Mouse (Mus musculus) E14TG2a.4 (cell line): Measurements from ENCODE around the gene Rbms3.
A peak's percentile ranks its signal among the peaks of the same experiment; 100 is the strongest.

Experiments
- H3K27me3 ChIP-seq: 2 replicates; pipeline ENCODE4 v1.6.1; 2014; ENCODE audit warnings: low read length, control low read depth; ENCODE audit not compliant: insufficient read depth
- H3K36me3 ChIP-seq: 2 replicates; pipeline ENCODE4 v1.6.1; 2014; ENCODE audit warnings: low read length, control low read depth; ENCODE audit not compliant: insufficient read depth
- H3K4me1 ChIP-seq: replicated peaks from 2 replicates; pipeline ENCODE4 v1.6.1; 2014; ENCODE audit warnings: low read depth, low read length, control low read depth
- H3K4me3 ChIP-seq: replicated peaks from 2 replicates; pipeline ENCODE4 v1.5.1; 2014; ENCODE audit warnings: mild to moderate bottlenecking, low read length
- H3K9me3 ChIP-seq: 2 replicates; pipeline ENCODE4 v1.6.1; 2014; ENCODE audit warnings: low read length, control low read depth
- CTCF ChIP-seq: conservative IDR thresholded peaks from 2 replicates; pipeline ENCODE4 v1.5.1; 2014; ENCODE audit warnings: low read length
- NANOG ChIP-seq: IDR thresholded peaks from 2 replicates; pipeline ENCODE4 v1.6.1; 2014; ENCODE audit warnings: borderline replicate concordance, low read length, mixed read lengths
- POU5F1 ChIP-seq: IDR thresholded peaks from 2 replicates; pipeline ENCODE4 v1.6.1; 2014; ENCODE audit warnings: low read length, borderline replicate concordance

Gene Rbms3

GRCm38 (mm10) chr9:116857861-116858595 is 771.7 kb downstream of the Rbms3 start:
- Histone ChIP-seq H3K9me3 (no peaks in the 10 kb centered on the region), H3K27me3 (no peaks in the 10 kb centered on the region), H3K36me3 (no peaks in the 10 kb centered on the region), H3K4me1 (no peaks in the 10 kb centered on the region), H3K4me3 (no peak overlapping the region)
- TF ChIP-seq CTCF (no peak), POU5F1 (no peak), NANOG (no peak)

DNA sequence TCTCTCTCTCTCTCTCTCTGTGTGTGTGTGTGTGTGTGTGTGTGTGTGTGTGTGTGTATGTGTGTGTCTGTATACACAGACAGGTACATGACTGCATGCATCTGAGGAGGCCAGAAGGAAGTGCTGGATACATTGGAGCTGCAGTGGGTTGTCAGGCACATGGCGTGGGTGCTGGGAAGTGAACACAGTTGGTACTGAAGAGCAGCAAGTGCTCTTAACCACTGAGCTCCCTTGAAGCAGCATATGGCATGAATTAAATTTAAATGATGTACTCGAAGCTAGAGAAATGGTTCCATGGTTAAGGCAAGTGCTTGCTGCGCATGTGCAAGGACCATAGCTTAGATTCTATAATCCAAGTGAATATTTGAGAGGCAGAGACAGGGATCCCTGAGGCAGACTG is 772.6 kb downstream of the Rbms3 start:
- no peaks in the 10 kb centered on the region for H3K36me3 ChIP-seq
- no peak overlapping the region for H3K4me3 ChIP-seq
- H3K4me1 ChIP-seq, result no peaks in the 10 kb centered on the region
- peaks cover under 1% of the 10 kb centered on the region; the same call in 1 of the 2 replicates for H3K9me3 ChIP-seq
- H3K27me3 ChIP-seq, result no peaks in the 10 kb centered on the region
- TF ChIP-seq CTCF, result no peak
- TF ChIP-seq POU5F1, result no peak
- no peak for TF ChIP-seq NANOG

GRCm38 (mm10) chr9:116855744-116856143 is 774.0 kb downstream of the Rbms3 start:
- no peak for TF ChIP-seq CTCF
- TF ChIP-seq NANOG, result no peak
- TF ChIP-seq POU5F1, result no peak
- Histone ChIP-seq H3K9me3 (peaks cover 3% of the 10 kb centered on the region), H3K4me1 (no peaks in the 10 kb centered on the region), H3K27me3 (no peaks in the 10 kb centered on the region), H3K4me3 (no peak overlapping the region), H3K36me3 (no peaks in the 10 kb centered on the region)

DNA sequence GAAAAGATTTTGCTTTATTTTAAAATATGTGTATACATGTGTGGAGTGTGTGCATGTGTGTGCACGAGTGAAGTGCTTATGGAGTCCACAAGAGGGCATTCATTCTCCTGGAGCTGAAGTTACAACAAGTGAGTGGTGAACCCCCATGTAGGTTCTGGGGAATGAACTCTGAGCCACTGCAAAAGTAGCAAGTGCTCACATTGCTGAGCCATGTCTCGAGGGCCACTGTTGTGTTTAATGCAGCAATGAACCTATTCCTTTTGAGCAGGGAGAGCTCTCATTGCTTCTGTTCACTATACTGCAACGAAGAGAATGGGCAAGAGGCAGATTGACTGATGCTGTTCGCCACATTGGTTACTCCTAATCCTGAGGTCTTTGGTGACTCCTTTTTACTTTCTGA is 780.8 kb downstream of the Rbms3 start:
- no peaks in the 10 kb centered on the region for H3K27me3 ChIP-seq
- no peaks in the 10 kb centered on the region for H3K4me1 ChIP-seq
- H3K4me3 ChIP-seq, result no peak overlapping the region
- peaks cover 3% of the 10 kb centered on the region for H3K9me3 ChIP-seq
- H3K36me3 ChIP-seq, result no peaks in the 10 kb centered on the region
- TF ChIP-seq NANOG (no peak), CTCF (0 out of 2 replicates have a peak, but pooled peaks have one; percentile 8)

- H3K9me3 ChIP-seq, result peaks cover 3% of the 10 kb centered on the region
- no peak overlapping the region for H3K4me3 ChIP-seq
- H3K27me3 ChIP-seq, result no peaks in the 10 kb centered on the region
- no peak for TF ChIP-seq NANOG
- no peak for TF ChIP-seq POU5F1
- TF ChIP-seq CTCF, result no peak
- no peaks in the 10 kb centered on the region for H3K4me1 ChIP-seq
- no peaks in the 10 kb centered on the region for H3K36me3 ChIP-seq
Observed at GRCm38 (mm10) chr9:116848166-116848565, 781.5 kb downstream of the Rbms3 start.

DNA sequence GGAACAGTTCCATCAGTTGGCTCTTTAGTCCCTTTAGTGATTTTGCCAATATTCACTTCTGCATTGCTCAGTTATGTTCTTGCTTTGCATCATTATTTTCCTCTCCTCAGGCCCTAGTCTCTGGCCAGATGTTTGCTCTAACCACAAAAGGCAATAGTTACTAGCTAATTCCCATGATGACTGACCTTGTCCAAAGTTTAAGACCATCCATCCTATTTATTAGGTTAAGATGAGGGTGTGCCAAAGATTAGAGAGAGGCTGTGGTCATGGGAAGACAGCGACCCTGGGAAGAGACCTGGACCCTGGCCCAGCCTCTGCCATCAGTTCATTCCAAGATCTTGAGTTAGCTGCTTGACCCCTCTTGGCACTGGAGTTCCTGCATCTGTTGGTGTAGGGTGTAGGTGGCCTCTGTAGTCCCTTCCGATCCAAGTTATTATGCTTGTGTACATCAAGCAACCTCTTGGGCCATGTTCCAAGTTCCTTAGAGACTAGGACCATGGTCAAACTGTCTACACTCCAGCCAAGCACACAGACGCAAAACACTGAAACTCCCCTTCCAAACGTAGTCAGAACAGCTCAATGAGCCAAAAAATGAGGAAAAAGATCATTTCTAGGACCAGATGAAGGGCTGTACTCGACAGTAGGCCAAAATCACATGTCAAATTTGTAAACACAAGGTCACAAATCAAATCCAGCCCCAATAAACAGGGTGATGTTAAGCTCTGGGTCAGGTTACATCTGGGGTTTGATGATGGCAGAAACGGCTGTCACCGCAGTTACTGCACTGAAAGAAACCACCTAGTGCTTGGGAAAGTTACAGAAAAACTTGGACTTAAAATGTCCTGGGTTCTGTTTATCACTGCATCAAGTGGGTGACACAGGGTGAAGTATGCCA is 782.2 kb downstream of the Rbms3 start:
- Histone ChIP-seq H3K9me3 (peaks cover 3% of the 10 kb centered on the region), H3K36me3 (no peaks in the 10 kb centered on the region), H3K4me3 (no peak overlapping the region), H3K27me3 (no peaks in the 10 kb centered on the region), H3K4me1 (no peaks in the 10 kb centered on the region)
- no peak for TF ChIP-seq NANOG
- no peak for TF ChIP-seq CTCF
- TF ChIP-seq POU5F1, result no peak

DNA sequence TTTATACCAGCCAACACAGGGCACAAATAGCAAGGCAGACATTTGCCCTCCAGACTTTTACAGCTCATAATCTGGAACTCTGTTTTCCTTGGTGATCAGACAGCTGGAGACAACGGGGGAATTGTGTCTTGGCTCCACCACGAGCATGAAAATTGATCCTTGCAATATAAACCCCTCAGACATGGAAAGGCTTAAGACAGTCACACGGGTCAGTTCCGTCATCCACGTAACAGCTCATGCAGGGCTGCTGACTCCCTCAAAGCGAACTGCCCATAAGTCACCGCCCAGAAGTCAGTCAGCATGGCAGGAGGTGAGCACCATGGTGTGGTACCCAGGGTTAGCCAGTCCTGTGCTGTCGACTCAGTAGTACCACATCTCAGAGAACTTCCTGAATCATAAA is 794.8 kb downstream of the Rbms3 start:
- Histone ChIP-seq H3K4me3 (no peak overlapping the region), H3K36me3 (no peaks in the 10 kb centered on the region), H3K4me1 (no peaks in the 10 kb centered on the region), H3K27me3 (no peaks in the 10 kb centered on the region), H3K9me3 (no peaks in the 10 kb centered on the region; the same call in 1 of the 2 replicates)
- TF ChIP-seq POU5F1, result no peak
- no peak for TF ChIP-seq NANOG
- no peak for TF ChIP-seq CTCF

DNA sequence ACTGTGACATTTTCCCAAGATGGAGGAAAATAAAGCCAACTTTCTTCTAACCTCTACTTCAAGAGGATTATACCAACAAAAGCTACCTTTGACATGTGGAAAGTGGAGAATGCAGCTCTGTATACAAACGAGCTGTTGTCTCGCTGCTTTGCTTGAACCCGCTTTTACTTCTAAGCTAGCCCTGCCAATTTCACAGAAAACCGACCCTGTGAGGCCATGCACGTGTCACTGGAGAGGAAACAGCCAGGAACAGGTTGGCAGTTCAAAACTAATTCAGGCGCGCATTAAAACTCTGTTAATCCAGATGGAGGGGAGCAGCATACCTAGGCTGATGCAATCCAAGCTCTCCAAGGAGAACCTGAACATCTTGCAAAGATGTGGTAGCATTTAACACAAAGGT is 796.0 kb downstream of the Rbms3 start:
- Histone ChIP-seq H3K9me3 (no peaks in the 10 kb centered on the region; the same call in 1 of the 2 replicates), H3K4me1 (no peaks in the 10 kb centered on the region), H3K4me3 (no peak overlapping the region), H3K27me3 (no peaks in the 10 kb centered on the region), H3K36me3 (no peaks in the 10 kb centered on the region)
- no peak for TF ChIP-seq POU5F1
- no peak for TF ChIP-seq NANOG
- no peak for TF ChIP-seq CTCF

GRCm38 (mm10) chr9:116832822-116833221 is 796.9 kb downstream of the Rbms3 start:
- no peaks in the 10 kb centered on the region; the same call in 1 of the 2 replicates for H3K9me3 ChIP-seq
- TF ChIP-seq POU5F1 (no peak), CTCF (no peak), NANOG (no peak)

More at GRCm38 (mm10) chr9:116832822-116833221, 796.9 kb downstream of the Rbms3 start:
- Histone ChIP-seq H3K4me3 (no peak overlapping the region), H3K36me3 (no peaks in the 10 kb centered on the region), H3K27me3 (no peaks in the 10 kb centered on the region), H3K4me1 (no peaks in the 10 kb centered on the region)
